Mouse (Mus musculus): ENCODE results near the gene Tfg.

Tfg gene

GRCm38 (mm10) chr16:56646382-56647172 lies 70.7 kb downstream of the Tfg start:
- in situ Hi-C loops (cut with MboI, MseI) = no loop called here

- in situ Hi-C loops (cut with MboI, MseI) = no loop called here
Measured at GRCm38 (mm10) chr16:56645251-56645650, 72.0 kb downstream of the Tfg start.
